Mouse (Mus musculus) frontal cortex, postnatal 14 days (tissue): Measurements from ENCODE around the gene 1700092M07Rik.

Experiments
- DNase-seq, 2 experiments: peaks; one replicate each; pipeline ENCODE4 v3.0.0; 2022; ENCODE audit warnings: low spot score in 2 of 2

1700092M07Rik gene

GRCm38 (mm10) chr19:8742176-8742575 lies 1.7 kb downstream of the 1700092M07Rik start:
- no peak for DNase-seq

GRCm38 (mm10) chr19:8745382-8745781 lies 4.9 kb downstream of the 1700092M07Rik start:
- DNase-seq: no peak

GRCm38 (mm10) chr19:8747368-8747767 lies 6.8 kb downstream of the 1700092M07Rik start:
- DNase-seq: no peak

- no peak for DNase-seq
These were observed 15.1 kb downstream of the 1700092M07Rik start for GRCm38 (mm10) chr19:8755652-8756051.

DNA sequence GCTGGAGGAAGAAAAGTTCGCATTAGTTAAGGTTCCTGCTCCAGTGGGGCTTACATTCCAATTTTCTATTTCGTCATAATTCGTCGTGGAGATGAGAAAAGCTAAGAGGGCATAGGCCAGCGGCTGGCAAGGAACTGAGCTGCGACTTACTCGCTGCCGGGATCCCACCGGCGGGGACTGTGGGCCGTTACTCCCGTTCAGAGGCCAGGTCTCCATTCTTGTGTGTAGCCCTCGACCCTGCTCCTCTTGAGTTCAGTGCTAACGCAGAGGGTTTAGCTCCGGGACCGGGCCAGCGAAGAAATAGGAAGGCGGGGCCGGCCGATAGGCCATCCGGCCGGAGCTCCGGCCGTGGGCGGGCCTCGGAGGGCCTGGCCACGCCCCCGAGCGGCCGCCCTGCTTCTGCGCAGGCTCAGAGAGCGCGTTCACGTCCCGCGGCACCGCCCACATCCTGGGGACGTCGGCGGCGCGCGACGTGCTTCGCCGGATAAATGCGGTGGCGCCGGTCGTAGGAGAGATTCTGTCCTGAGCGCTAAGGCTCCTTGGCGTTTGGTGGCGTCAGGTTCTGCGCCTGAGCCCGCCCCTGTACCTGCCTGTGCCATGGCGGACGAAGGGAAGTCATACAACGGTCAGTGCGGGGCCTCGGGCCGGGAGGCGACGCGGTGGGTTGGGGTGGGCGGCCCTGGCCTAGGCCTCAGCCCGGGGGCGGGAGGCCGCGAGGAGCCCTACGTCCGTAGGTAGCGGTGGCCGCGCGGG lies 16.3 kb downstream of the 1700092M07Rik start, which contains the start of gene Nxf1:
Gene Nxf1 (plus strand): TSS at position 439 of the 753 bp plus-strand sequence.
- peak; percentile 81 to 86 for DNase-seq

- DNase-seq: no peak
These were observed 17.0 kb downstream of the 1700092M07Rik start for GRCm38 (mm10) chr19:8757471-8757998.

DNA sequence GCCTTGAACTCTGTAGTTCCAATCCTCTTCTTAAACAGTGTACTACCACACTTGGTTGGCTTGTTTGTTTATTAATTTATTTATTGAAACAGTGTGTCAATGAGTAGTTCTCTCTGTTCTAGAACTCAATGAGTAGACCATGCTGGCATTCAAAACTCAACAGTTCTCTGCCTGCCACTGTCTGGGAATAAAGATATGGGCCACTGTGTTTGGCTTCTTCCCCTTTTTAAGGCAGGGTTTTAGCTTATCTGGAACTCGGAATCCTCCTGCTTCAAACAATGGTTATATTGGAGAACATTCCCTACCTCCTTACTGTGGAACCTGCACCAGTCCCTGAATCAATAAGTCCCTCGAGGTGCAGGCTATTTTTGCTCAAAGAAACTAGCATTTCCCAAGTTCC lies 18.4 kb downstream of the 1700092M07Rik start:
- no peak for DNase-seq

DNA sequence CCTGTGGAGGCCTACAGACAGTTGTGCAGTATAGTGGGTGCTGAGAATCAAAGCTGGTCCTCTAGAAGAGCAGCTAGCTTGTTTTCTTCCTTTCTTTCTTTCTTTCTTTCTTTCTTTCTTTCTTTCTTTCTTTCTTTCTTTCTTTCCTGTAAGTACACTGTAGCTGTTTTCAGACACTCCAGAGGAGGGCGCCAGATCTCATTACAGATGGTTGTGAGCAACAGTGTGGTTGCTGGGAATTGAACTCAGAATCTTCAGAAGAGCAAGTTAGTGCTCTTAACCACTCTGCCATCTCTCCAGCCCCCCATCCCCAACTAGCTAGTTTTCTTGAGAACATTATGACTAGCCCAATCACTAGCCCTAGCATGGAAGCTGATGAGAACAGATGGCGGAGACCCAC lies 20.2 kb downstream of the 1700092M07Rik start:
- DNase-seq: no peak

DNA sequence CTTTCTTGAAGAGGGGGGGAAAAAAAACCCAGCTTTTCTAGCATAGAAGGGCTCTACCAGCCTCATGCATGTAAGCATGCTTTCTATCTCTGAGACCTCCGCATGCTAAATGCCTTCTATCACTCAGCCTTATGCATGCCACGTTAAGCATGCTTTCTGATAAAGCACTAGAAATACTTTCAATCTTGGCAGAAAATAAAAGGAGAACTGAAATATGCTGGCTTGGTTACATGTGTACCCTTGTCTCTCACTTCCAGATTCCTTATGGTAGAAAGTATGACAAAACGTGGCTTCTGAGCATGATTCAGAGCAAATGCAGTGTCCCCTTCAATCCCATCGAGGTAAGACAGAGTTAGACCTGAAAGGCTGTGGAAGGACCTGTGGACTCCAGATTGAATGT lies 22.8 kb downstream of the 1700092M07Rik start:
- no peak for DNase-seq

DNA sequence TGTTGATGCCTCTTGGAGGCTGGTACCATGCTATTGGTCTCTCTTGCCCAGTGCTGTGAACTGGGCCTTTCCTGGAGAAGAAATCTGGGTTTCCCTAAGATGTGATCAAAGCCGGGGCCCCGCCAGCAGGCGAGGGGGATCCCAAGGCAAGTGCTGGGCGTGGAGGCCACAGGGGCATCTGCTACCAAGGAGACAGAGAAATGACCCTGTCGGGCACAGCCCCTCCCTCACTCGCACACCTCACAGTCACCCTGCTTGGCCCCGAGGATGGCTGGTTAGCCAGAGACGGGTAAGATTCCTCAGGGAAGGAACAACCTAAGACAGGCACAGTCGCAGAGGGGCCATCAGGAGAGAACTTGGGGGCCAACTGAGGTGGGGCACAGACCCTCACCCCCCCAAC lies 25.0 kb downstream of the 1700092M07Rik start:
- no peak for DNase-seq

DNA sequence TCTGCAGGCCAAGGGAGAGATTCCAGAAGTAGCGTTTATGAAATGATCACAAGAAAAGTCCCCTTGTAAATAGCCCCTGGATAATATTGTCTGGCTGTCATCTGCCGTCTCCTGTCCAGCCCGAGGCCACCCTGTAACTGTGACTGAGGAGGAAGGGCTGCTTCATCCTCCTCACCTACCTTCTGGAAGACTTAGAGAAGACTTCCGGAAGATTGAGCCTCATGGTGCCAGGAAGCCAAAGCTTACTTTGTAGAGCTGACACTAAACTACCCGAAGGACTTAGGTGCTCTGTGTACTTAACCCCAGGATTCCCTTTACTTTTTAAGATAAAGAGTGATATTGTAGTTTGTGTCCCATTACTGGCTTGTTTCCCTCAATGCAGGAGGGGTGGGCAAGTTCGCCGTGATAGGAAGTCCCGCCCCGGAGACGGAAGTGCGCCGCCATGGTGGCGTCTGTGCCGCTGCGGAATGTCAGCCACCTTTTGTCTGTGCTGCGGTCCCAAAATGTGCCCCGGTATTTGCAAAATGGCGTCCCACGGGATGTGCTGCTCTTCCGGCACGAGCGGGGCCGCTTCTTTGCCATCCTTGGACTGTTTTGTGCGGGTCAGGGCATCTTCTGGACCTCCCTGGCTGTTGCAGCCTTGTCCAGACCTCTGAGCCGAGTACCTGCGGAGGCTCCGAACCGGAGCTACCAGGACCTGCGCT lies 30.2 kb downstream of the 1700092M07Rik start, which contains the start of gene Tmem223:
Gene Tmem223 (plus strand): TSS at position 430 of the 704 bp plus-strand sequence.
- DNase-seq: peak; percentile 58 to 75

- no peak for DNase-seq
These were observed 32.5 kb downstream of the 1700092M07Rik start for GRCm38 (mm10) chr19:8772996-8773395.

GRCm38 (mm10) chr19:8773409-8773808 lies 32.9 kb downstream of the 1700092M07Rik start:
- DNase-seq: no peak

DNA sequence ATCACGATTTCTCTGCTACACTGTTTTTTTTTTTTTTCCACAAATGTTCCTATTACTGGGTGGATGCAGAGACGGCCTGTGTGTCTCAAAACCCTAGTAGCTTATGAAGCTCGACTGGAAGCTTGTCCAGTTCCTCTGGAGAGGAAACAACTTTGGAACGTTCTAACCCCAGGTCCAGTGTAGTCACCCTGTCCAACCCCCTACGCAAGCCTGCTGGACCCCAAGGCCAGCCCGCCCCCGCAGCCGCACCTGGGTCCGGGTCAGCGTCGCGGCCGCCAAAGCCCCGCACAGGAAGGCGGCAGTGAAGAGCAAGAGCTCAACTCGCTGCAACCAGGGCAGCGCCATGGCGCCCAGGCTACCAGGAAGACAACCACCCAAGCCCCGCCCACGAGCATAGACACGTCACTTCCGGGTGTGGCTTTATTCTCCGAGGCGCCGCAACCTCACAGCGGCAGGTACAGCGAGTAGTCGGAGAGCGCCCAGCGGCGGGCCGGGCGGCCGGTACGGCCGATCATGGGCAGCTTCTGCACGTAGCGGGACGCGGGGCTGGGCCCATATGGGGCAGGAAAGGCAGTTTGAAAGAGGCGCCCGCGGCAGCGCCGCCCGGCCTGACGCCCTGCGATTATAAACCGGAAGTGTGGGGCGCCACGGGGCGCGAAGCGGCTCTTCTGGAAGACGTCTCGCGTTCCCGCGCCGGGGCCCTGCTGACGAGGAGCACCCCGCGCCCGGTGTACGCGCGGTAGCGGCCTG lies 33.7 kb downstream of the 1700092M07Rik start, which contains the start of gene Tmem179b:
Gene Tmem179b (minus strand): TSS at position 382 of the 750 bp plus-strand sequence.
- peak; percentile 91 to 96 for DNase-seq

- DNase-seq: no peak
These were observed 34.5 kb downstream of the 1700092M07Rik start for GRCm38 (mm10) chr19:8774951-8775421.

DNA sequence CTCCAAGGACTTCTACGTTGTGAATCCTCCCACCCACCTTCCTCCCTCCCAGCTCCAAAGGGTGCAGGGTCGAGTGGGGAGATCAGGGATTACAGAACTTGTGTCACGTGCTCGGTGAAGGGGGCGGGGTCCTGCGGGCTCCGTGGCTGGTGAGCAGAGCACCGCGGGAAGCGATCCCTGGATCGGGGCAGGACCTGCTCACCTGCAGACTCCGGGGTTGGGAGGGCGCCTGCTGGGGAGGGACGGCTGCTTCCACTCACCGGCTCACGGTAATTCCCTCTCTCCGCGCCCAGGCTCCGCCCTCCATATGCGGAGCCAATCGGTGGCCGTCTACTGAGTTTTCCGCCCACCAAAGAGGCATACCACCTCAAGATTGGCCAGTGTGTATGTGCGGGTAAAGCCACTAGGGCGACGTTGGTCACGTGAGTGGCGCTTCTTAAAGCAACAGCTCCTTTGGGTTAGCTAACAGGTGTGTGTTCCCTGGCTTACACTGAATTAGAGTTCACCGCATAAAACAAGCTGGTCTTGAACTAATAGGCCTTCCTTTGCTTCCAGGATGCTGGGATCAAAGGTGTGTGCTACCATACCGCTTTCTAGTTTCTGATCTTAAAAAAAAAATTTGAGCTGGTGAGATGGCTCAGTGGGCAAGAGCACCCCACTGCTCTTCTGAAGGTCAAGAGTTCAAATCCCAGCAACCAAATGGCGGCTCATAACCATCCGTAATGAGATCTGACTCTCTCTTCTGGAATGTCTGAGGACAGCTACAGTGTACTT lies 45.7 kb downstream of the 1700092M07Rik start, which contains the start of gene Taf6l:
Gene Taf6l (minus strand): TSS at position 410 of the 774 bp plus-strand sequence.
- peak; percentile 90 to 92 for DNase-seq

GRCm38 (mm10) chr19:8788521-8788920 lies 48.0 kb downstream of the 1700092M07Rik start:
- DNase-seq: no peak

GRCm38 (mm10) chr19:8789171-8789570 lies 48.7 kb downstream of the 1700092M07Rik start:
- DNase-seq: no peak

DNA sequence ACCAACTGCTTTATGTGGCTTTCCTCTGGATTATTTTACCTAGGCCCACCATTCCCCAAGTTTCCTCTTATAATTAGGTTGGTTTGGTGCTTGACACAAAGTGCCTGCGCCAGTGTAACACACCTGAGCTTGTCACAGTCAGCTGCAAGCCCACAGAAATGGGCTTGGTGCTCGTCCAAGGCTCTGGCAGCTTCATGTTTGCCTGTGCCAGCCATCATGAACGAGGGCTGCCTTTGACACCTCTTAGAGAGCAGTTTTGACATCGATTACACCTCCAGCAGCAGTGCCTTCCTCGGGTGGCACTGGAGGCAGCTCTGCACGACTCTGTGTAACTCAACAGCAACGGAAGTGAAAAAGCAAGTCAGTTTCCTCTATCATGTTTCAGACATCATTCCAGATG lies 49.7 kb downstream of the 1700092M07Rik start:
- no peak for DNase-seq
